Mouse (Mus musculus) left cerebral cortex, adult 6 months (tissue): ENCODE measurements around the gene Gm19965. TPM values are rescaled to one million over a fixed set of nuclear protein-coding genes. Genes with fewer than 3 reads are reported as not detected.

Experiments
- long read RNA-seq, 2 experiments: library from polyadenylated mRNA; unstranded; transcript quantifications; one replicate each; pipeline ENCODE4 v2.0.0; 2019 to 2020
- polyA plus RNA-seq: library from polyadenylated mRNA; unstranded; fragments of <200 nt; fragmentation: Nextera tagmentation; gene quantifications from 2 replicates; pipeline ENCODE4 v1.2.3, GENCODE M21; 2021

The Gm19965 gene
- polyA plus RNA-seq = not detected in 2 replicates
- long read RNA-seq, experiment 1 = 0 reads
- long read RNA-seq, experiment 2 = 0 reads

GRCm38 (mm10) chr1:116802683-116803082 is at the start of gene Gm19965:
Gene Gm19965, plus strand, starts transcription at chr1:116802983.

